Mouse (Mus musculus) liver, embryonic 14.5 days (tissue): ENCODE data around the gene Shld1. TPM values are rescaled to one million over a fixed set of nuclear protein-coding genes. Genes with fewer than 3 reads are reported as not detected.

Source experiments
- ATAC-seq: fragments of 200-750 bp; cut with Nextera tagmentation; 2 replicates; pipeline ENCODE4 v1.8.0; 2017; ENCODE audit warnings: moderate number of reproducible peaks, mild to moderate bottlenecking, moderate library complexity; ENCODE audit not compliant: insufficient read depth
- DNase-seq, 3 experiments: peaks; one replicate each; pipeline ENCODE4 v3.0.0-alpha.2; 2012 to 2013; ENCODE audit warnings: low read depth in 3 of 3, low spot score in 3 of 3
- H3K27ac ChIP-seq: fragments of 300-500 bp; sonication (generic); 2 replicates; pipeline ENCODE4 v1.5.1; 2014; ENCODE audit warnings: moderate library complexity, mild to moderate bottlenecking, control low read depth, inconsistent platforms
- H3K27me3 ChIP-seq: fragments of 300-500 bp; sonication (generic); 2 replicates; pipeline ENCODE4 v1.6.1; 2014; ENCODE audit warnings: mild to moderate bottlenecking, low read length, moderate library complexity; ENCODE audit not compliant: control insufficient read depth, insufficient read depth
- H3K36me3 ChIP-seq: fragments of 300-500 bp; sonication (generic); replicated peaks from 2 replicates; pipeline ENCODE4 v1.6.1; 2014; ENCODE audit warnings: low read depth; ENCODE audit not compliant: control insufficient read depth, insufficient read depth
- H3K4me1 ChIP-seq, 2 experiments: fragments of 200-500 bp in 1 of 2; fragments of 300-500 bp in 1 of 2; sonication (generic) in 1 of 2; replicated peaks; 2 replicates each; pipeline ENCODE4 v1.6.1; 2012 to 2014; ENCODE audit warnings: antibody characterized with exemption in 1 of 2, inconsistent platforms in 1 of 2, low read length in 1 of 2; ENCODE audit not compliant: control insufficient read depth in 2 of 2, insufficient read depth in 2 of 2
- H3K4me2 ChIP-seq: fragments of 300-500 bp; sonication (generic); 2 replicates; pipeline ENCODE4 v1.6.1; 2014; ENCODE audit warnings: low read depth, mild to moderate bottlenecking, control low read depth, moderate library complexity
- H3K4me3 ChIP-seq, 2 experiments: fragments of 200-500 bp in 1 of 2; fragments of 300-500 bp in 1 of 2; sonication (generic) in 1 of 2; 2 replicates each; pipeline ENCODE4 v1.5.1; 2012 to 2014; ENCODE audit warnings: low read depth in 2 of 2, low read length in 2 of 2, mild to moderate bottlenecking in 2 of 2, control low read depth in 1 of 2, inconsistent platforms in 1 of 2, moderate library complexity in 1 of 2; ENCODE audit not compliant: insufficient read depth in 1 of 2
- H3K9ac ChIP-seq: fragments of 300-500 bp; sonication (generic); replicated peaks from 2 replicates; pipeline ENCODE4 v1.6.1; 2014; ENCODE audit warnings: mild to moderate bottlenecking, control low read depth, moderate library complexity
- H3K9me3 ChIP-seq: fragments of 300-500 bp; sonication (generic); 2 replicates; pipeline ENCODE4 v1.6.1; 2016; ENCODE audit warnings: low read length, mixed read lengths; ENCODE audit not compliant: control insufficient read depth
- CTCF ChIP-seq: IDR thresholded peaks from 2 replicates; pipeline ENCODE4 v1.5.1; 2016; ENCODE audit warnings: antibody characterized with exemption, low read depth, control low read depth
- EP300 ChIP-seq: IDR thresholded peaks from 2 replicates; pipeline ENCODE4 v1.6.1; 2016; ENCODE audit warnings: antibody characterized with exemption, low read depth
- WGBS: fragments of 180-500 bp; shearing (Covaris S2); extraction: QIAGEN DNeasy Blood & Tissue Kit; methylation state at CpG from one replicate; pipeline ENCODE4 v1.1.7; 2014; ENCODE audit not compliant: insufficient replicate concordance; 5-methylcytosine and 5-hydroxymethylcytosine counted together
- polyA plus RNA-seq, 2 experiments: library from polyadenylated mRNA; depleted of rRNA in 1 of 2; stranded (reverse) in 1 of 2; unstranded in 1 of 2; fragments of >200 nt; fragmentation: Nextera tagmentation in 1 of 2; extraction: Ambion mirVana in 1 of 2; gene quantifications; 2 replicates each; pipeline versions ENCODE4 v1.2.1 to v1.2.3; 2012 to 2014

Shld1 gene
- polyA plus RNA-seq, 2 experiments, result 6.3 to 10.1 TPM

- no peak overlapping the region for H3K4me3 ChIP-seq
- H3K9ac ChIP-seq, result no peak overlapping the region
- TF ChIP-seq EP300 (no peak), CTCF (no peak)
- H3K27ac ChIP-seq, result no peak overlapping the region
- no peaks in the 10 kb centered on the region for H3K36me3 ChIP-seq
- H3K4me2 ChIP-seq, result no peak overlapping the region
- H3K27me3 ChIP-seq, result no peaks in the 10 kb centered on the region
- 61% methylated on average over 9 of the region's 9 CpGs for WGBS
- H3K4me1 ChIP-seq, result peaks cover 0 to 2% of the 10 kb centered on the region in 2 experiments; a peak in 1 of 4 replicates
- DNase-seq (no peak), ATAC-seq (no peak)
- H3K9me3 ChIP-seq, result no peaks in the 10 kb centered on the region
Measured at GRCm38 (mm10) chr2:132720921-132721566, 34.3 kb downstream of the Shld1 start.

GRCm38 (mm10) chr2:132721844-132722243 is 35.1 kb downstream of the Shld1 start:
- Histone ChIP-seq H3K27ac (no peak overlapping the region), H3K36me3 (no peaks in the 10 kb centered on the region), H3K4me1 (peaks cover 0 to 2% of the 10 kb centered on the region in 2 experiments; a peak in 1 of 4 replicates), H3K4me2 (no peak overlapping the region), H3K9ac (no peak overlapping the region), H3K4me3 (no peak overlapping the region), H3K9me3 (no peaks in the 10 kb centered on the region), H3K27me3 (no peaks in the 10 kb centered on the region)
- DNase-seq, result no peak
- WGBS, result 77% methylated on average over 2 of the region's 2 CpGs
- no peak for ATAC-seq
- TF ChIP-seq CTCF, result no peak
- no peak for TF ChIP-seq EP300

GRCm38 (mm10) chr2:132723958-132724431 is 37.3 kb downstream of the Shld1 start:
- no peak for ATAC-seq
- no peak overlapping the region for H3K9ac ChIP-seq
- 59% methylated on average over 5 of the region's 5 CpGs for WGBS
- H3K27me3 ChIP-seq, result no peaks in the 10 kb centered on the region
- H3K4me2 ChIP-seq, result no peak overlapping the region
- no peaks in the 10 kb centered on the region for H3K9me3 ChIP-seq
- H3K36me3 ChIP-seq, result no peaks in the 10 kb centered on the region
- no peak overlapping the region for H3K4me3 ChIP-seq
- no peak overlapping the region for H3K27ac ChIP-seq
- no peak for DNase-seq
- H3K4me1 ChIP-seq, result peaks cover 0 to 2% of the 10 kb centered on the region in 2 experiments; a peak in 1 of 4 replicates
- TF ChIP-seq CTCF (no peak), EP300 (no peak)

DNA sequence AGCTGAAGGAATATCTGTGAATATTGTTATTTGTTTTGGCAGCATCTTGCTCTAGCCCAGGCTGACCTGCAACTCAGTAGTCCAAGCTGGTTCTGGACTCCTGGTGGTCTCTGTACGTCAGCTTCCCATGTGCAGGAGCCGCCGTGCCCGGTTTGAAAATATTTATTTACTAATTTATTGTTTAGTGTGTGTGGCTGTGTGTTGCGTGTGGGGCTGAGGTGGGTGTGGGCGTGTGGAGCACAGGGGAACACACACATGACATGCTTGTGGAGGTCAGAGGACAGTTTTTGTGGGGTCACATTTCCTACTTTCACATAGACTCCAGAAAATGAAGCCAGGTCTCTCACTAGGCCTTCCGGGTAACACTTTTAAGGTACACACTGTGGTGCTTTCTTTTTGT is 37.8 kb downstream of the Shld1 start:
- ATAC-seq (no peak), DNase-seq (no peak)
- H3K9ac ChIP-seq, result no peak overlapping the region
- H3K4me3 ChIP-seq, result no peak overlapping the region
- peaks cover 0 to 2% of the 10 kb centered on the region in 2 experiments; a peak in 1 of 4 replicates for H3K4me1 ChIP-seq
- no peaks in the 10 kb centered on the region for H3K27me3 ChIP-seq
- H3K36me3 ChIP-seq, result no peaks in the 10 kb centered on the region
- H3K9me3 ChIP-seq, result no peaks in the 10 kb centered on the region
- no peak overlapping the region for H3K4me2 ChIP-seq
- no peak overlapping the region for H3K27ac ChIP-seq
- WGBS, result 64% methylated on average over 7 of the region's 7 CpGs
- TF ChIP-seq CTCF, result no peak
- no peak for TF ChIP-seq EP300

DNA sequence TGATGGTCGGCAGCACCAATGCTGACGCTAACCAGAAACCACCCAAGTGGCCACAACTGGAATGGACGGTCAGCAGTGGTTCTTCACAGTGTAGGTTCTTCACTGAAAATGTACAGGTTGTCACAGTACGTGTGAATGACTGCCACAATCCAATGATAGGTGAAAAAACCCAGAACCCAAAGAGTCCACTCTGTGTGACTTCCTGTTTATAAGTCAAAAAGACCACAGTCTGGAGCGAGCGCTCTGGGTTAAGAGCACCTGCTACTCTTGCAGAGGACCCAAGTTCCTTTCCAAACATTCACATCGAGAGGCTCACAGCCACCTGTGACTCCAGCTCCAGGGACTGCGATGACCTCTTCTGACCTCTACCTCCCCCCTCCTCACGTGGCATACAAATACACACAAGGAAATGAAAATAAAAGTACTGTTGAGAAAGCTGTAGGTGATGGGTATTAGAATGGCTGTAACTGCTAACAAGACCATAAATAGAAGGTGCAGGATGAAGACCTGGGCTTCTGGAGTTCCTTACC is 38.7 kb downstream of the Shld1 start:
- TF ChIP-seq EP300 (no peak), CTCF (no peak)
- Histone ChIP-seq H3K4me3 (no peak overlapping the region), H3K27ac (no peak overlapping the region), H3K27me3 (no peaks in the 10 kb centered on the region), H3K4me2 (no peak overlapping the region), H3K9me3 (no peaks in the 10 kb centered on the region), H3K4me1 (peaks cover 0 to 2% of the 10 kb centered on the region in 2 experiments; a peak in 1 of 4 replicates), H3K9ac (no peak overlapping the region), H3K36me3 (no peaks in the 10 kb centered on the region)
- WGBS, result 60% methylated on average over 9 of the region's 9 CpGs
- ATAC-seq, result no peak
- DNase-seq, result no peak
